Mouse (Mus musculus) cerebellum, adult 11 months (tissue): ENCODE measurements around the gene Slc5a11.

Experiments
- DNase-seq: peaks from one replicate; pipeline ENCODE4 v3.0.0; 2022

The Slc5a11 gene

GRCm38 (mm10) chr7:123215138-123215537 lies 558 bp downstream of the Slc5a11 start:
- no peak for DNase-seq

GRCm38 (mm10) chr7:123217448-123218354 lies 3.1 kb downstream of the Slc5a11 start:
- no peak for DNase-seq

GRCm38 (mm10) chr7:123218620-123219019 lies 4.0 kb downstream of the Slc5a11 start:
- no peak for DNase-seq

GRCm38 (mm10) chr7:123219781-123220632 lies 5.4 kb downstream of the Slc5a11 start:
- no peak for DNase-seq

GRCm38 (mm10) chr7:123220633-123220942 lies 6.0 kb downstream of the Slc5a11 start:
- no peak for DNase-seq

GRCm38 (mm10) chr7:123224076-123224475 lies 9.5 kb downstream of the Slc5a11 start:
- DNase-seq = no peak

- DNase-seq = no peak
Measured at GRCm38 (mm10) chr7:123225159-123225558, 10.6 kb downstream of the Slc5a11 start.

GRCm38 (mm10) chr7:123235449-123235848 lies 20.9 kb downstream of the Slc5a11 start:
- DNase-seq = no peak

GRCm38 (mm10) chr7:123238621-123239020 lies 24.0 kb downstream of the Slc5a11 start:
- DNase-seq = no peak

- DNase-seq = no peak
Measured at GRCm38 (mm10) chr7:123240064-123240463, 25.5 kb downstream of the Slc5a11 start.

- no peak for DNase-seq
Measured at GRCm38 (mm10) chr7:123242241-123242640, 27.7 kb downstream of the Slc5a11 start.

- DNase-seq = no peak
Measured at GRCm38 (mm10) chr7:123244833-123245232, 30.3 kb downstream of the Slc5a11 start.

GRCm38 (mm10) chr7:123246504-123247084 lies 32.0 kb downstream of the Slc5a11 start:
- DNase-seq = no peak

GRCm38 (mm10) chr7:123248166-123248565 lies 33.6 kb downstream of the Slc5a11 start:
- no peak for DNase-seq

GRCm38 (mm10) chr7:123251343-123251742 lies 36.8 kb downstream of the Slc5a11 start:
- DNase-seq = no peak

- DNase-seq = no peak
Measured at GRCm38 (mm10) chr7:123253396-123253795, 38.8 kb downstream of the Slc5a11 start.

GRCm38 (mm10) chr7:123254196-123254970 lies 39.8 kb downstream of the Slc5a11 start:
- no peak for DNase-seq

GRCm38 (mm10) chr7:123258103-123258502 lies 43.5 kb downstream of the Slc5a11 start:
- no peak for DNase-seq

- DNase-seq = no peak
Measured at GRCm38 (mm10) chr7:123273056-123273455, 58.5 kb downstream of the Slc5a11 start.

GRCm38 (mm10) chr7:123276568-123276967 lies 62.0 kb downstream of the Slc5a11 start:
- no peak for DNase-seq

GRCm38 (mm10) chr7:123279797-123280196 lies 65.2 kb downstream of the Slc5a11 start:
- DNase-seq = no peak

GRCm38 (mm10) chr7:123283826-123284225 lies 69.2 kb downstream of the Slc5a11 start:
- no peak for DNase-seq

GRCm38 (mm10) chr7:123285896-123286295 lies 71.3 kb downstream of the Slc5a11 start:
- no peak for DNase-seq
